ENCODE assay signal across 23 mouse cellular contexts in the genomic region with DNA sequence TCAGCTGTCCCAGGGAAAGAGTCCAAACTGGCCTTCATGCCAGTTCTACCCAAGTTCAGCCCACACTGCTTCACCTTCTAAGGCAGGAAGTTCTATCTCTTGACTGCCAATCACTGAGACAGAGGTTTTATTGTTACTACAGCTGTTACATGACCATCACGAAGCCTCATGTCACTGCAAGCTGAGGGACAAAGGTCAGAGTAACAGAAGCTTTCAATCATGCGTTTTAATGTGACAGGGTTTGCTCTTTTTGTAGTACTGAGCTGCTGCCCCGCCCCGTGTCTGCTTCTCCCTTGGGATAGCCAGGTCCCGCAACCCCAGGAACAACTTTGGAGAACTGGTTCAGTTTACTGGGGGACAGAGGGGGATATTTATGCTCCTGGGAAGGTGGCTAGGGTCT. TPM values are rescaled to one million over a fixed set of nuclear protein-coding genes. Genes with fewer than 3 reads are reported as not detected.
"Had no signal": no experiment of that assay in that cellular context is flagged by ENCODE, and none has a peak within 500 bp of the region (broad histone marks: within the 10 kb centered on the region; RNA-seq: fewer than 3 reads in every experiment).

No protein-coding gene starts in this region.

- H3K9me3 ChIP-seq: limb, embryonic 10.5 days; midbrain, embryonic 10.5 days; midbrain, embryonic 15.5 days; neural tube, embryonic 12.5 days; stomach, embryonic 15.5 days had no signal

- H3K36me3 ChIP-seq: limb, embryonic 10.5 days; midbrain, embryonic 10.5 days; midbrain, embryonic 15.5 days; neural tube, embryonic 12.5 days; stomach, embryonic 15.5 days had no signal

- H3K4me3 ChIP-seq: left cerebral cortex, adult 2 months; limb, embryonic 10.5 days; midbrain, embryonic 10.5 days; midbrain, embryonic 15.5 days; neural tube, embryonic 12.5 days; stomach, embryonic 15.5 days had no signal

- ATAC-seq: lung, postnatal 0 days; midbrain, embryonic 15.5 days had no signal

- H3K4me1 ChIP-seq: limb, embryonic 10.5 days; midbrain, embryonic 10.5 days; midbrain, embryonic 15.5 days; neural tube, embryonic 12.5 days; stomach, embryonic 15.5 days had no signal

- H3K27me3 ChIP-seq: midbrain, embryonic 15.5 days; neural tube, embryonic 12.5 days; stomach, embryonic 15.5 days had no signal

- H3K9ac ChIP-seq: liver, embryonic 14.5 days; midbrain, embryonic 15.5 days; neural tube, embryonic 12.5 days; stomach, embryonic 15.5 days had no signal

- DNase-seq: kidney, adult 11 months; lung, adult 2 months; lung, postnatal 36 days; right cerebral cortex, postnatal 4 days; thymus, adult 2 months; thymus, postnatal 25 days had no signal

- H3K4me2 ChIP-seq: midbrain, embryonic 15.5 days; neural tube, embryonic 12.5 days; stomach, embryonic 15.5 days had no signal

- H3K27ac ChIP-seq: left cerebral cortex, adult 2 months; limb, embryonic 10.5 days; liver, embryonic 14.5 days; midbrain, embryonic 10.5 days; midbrain, embryonic 15.5 days; neural tube, embryonic 12.5 days; stomach, embryonic 15.5 days had no signal

RNA-seq across cellular contexts. Expression of gene Gm10518, which starts 21.4 kb away (rescaled TPM):
- total RNA-seq: layer of hippocampus, postnatal 25 days; left cerebral cortex, postnatal 14 days; megakaryocyte progenitor cell, adult 5-6 weeks; monocyte, adult 5-6 weeks had no signal
- polyA plus RNA-seq: kidney, embryonic 16.5 days; large intestine, adult 2 months; limb, embryonic 14.5 days; lung, adult 2 months; lung, postnatal 0 days; spleen, adult 2 months; thymus, adult 2 months; urinary bladder, adult 2 months had no signal
